Mouse (Mus musculus): ENCODE data around the gene Eif3a. TPM values are rescaled to one million over a fixed set of nuclear protein-coding genes. Genes with fewer than 3 reads are reported as not detected.

Gene Eif3a
- polyA plus RNA-seq, 1 experiment: 18.3 TPM

DNA sequence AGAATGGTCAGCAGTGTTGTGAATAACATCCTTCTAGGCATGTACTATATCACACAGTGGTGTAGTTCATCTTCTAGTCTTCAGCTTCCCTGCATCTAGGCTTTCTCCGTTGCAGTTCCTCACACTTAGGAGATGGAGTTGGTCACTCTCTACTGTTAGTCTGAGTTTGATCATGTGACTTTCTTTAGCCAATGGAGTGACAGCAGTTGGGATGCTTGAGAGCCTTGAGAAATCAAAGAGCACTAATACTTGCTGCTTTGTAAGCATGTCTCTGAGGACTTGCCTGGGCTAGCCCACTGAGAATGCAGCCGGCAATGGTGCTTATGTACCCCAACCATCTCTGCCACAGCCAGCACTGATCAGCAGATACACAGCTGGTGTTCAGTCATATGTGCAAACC is 77.9 kb downstream of the Eif3a start:
- H3K4me1 ChIP-seq (ENCODE audit: control insufficient read depth, insufficient read depth, insufficient read length): no peaks in the 10 kb centered on the region
- no peaks in the 10 kb centered on the region for H3K36me3 ChIP-seq (ENCODE audit: control insufficient read depth, insufficient read depth, low read length)
- WGBS: 87% methylated on average over 2 of the region's 2 CpGs

More for the DNA sequence above, 77.9 kb downstream of the Eif3a start:
- no peak overlapping the region for H3K4me3 ChIP-seq (ENCODE audit: extremely low read depth, insufficient read depth, insufficient read length)
- no peak for DNase-seq (ENCODE audit: low read depth in 1 of 2, low spot score in 2 of 2)
- no peak overlapping the region for H3K27ac ChIP-seq (ENCODE audit: insufficient read depth, low read length)
- TF ChIP-seq POLR2A (IDR thresholded peaks at IDR 0.05; ENCODE audit: low read depth, low read length): no peak
- no peaks in the 10 kb centered on the region for H3K27me3 ChIP-seq (ENCODE audit: control insufficient read depth, insufficient read depth, low read length)

Other genes with a start within 250 kb of the Eif3a start
- gene Cacul1, start 209.6 kb downstream of the Eif3a start, polyA plus RNA-seq (2012; rRNA removed): 7.9 and 10.4 TPM in 2 replicates
- gene Nanos1, start 34.7 kb downstream of the Eif3a start, polyA plus RNA-seq (2012; rRNA removed): 1.3 and 2.4 TPM in 2 replicates
- gene Fam45a, start 20.9 kb upstream of the Eif3a start, polyA plus RNA-seq (2012; rRNA removed): 3.8 and 4.7 TPM in 2 replicates
- gene Sfxn4, start 70.8 kb upstream of the Eif3a start, polyA plus RNA-seq (2012; rRNA removed): 0.52 and 0.94 TPM in 2 replicates
- 54.0 and 55.7 TPM in 2 replicates for gene Prdx3, start 83.9 kb upstream of the Eif3a start, polyA plus RNA-seq (2012; rRNA removed)
- gene Grk5, start 99.1 kb upstream of the Eif3a start, polyA plus RNA-seq (2012; rRNA removed): 2.0 and 2.1 TPM in 2 replicates